Mouse (Mus musculus) inflammation-experienced regulatory T-cells, adult 6 months (primary cell): Measurements from ENCODE around the gene Prss22. TPM values are rescaled to one million over a fixed set of nuclear protein-coding genes. Genes with fewer than 3 reads are reported as not detected.

Experiments used
- polyA plus RNA-seq, 3 experiments: library from polyadenylated mRNA; unstranded; fragments of 100-300 nt; shearing (Covaris generic); gene quantifications; one replicate each; pipeline ENCODE4 v1.2.1; 2017

Prss22 gene
- polyA plus RNA-seq, 3 experiments from 2014 or later = not detected

Other genes starting within 250 kb of the Prss22 start
- 10 to 100 TPM; 13.2 to 15.6 (median 13.7) TPM for gene Flywch1, start 226.5 kb downstream of the Prss22 start, polyA plus RNA-seq
- 1 to 10 TPM; 1.3 to 3.1 (median 2.3) TPM for gene Flywch2, start 212.0 kb downstream of the Prss22 start, polyA plus RNA-seq
- 100 to 1,000 TPM; 271 to 328 (median 302) TPM for gene Srrm2, start 207.6 kb downstream of the Prss22 start, polyA plus RNA-seq
- gene Elob, start 169.0 kb downstream of the Prss22 start, polyA plus RNA-seq = 100 to 1,000 TPM; 674 to 762 (median 707) TPM
- gene Prss33, start 162.0 kb downstream of the Prss22 start, polyA plus RNA-seq = 1 to 10 TPM in 2 of 3 experiments, not detected in 1; 1.3 to 1.6 TPM
- 1 to 10 TPM in 1 of 3 experiments, under 1 TPM in 1, not detected in 1; 0.34 to 1.1 TPM for gene Prss32, start 154.2 kb downstream of the Prss22 start, polyA plus RNA-seq
- 10 to 100 TPM in 2 of 3 experiments, 1 to 10 TPM in 1; 3.9 to 19.1 (median 13.6) TPM for gene Prss41, start 153.9 kb downstream of the Prss22 start, polyA plus RNA-seq
- gene Prss21, start 130.0 kb downstream of the Prss22 start, polyA plus RNA-seq = not detected
- not detected for gene Dcpp1, start 117.2 kb downstream of the Prss22 start, polyA plus RNA-seq
- gene Dcpp2, start 117.2 kb downstream of the Prss22 start, polyA plus RNA-seq = not detected
- gene Dcpp3, start 80.6 kb downstream of the Prss22 start, polyA plus RNA-seq = not detected
- gene Sbp, start 56.4 kb downstream of the Prss22 start, polyA plus RNA-seq = not detected
- not detected for gene Sbpl, start 42.8 kb downstream of the Prss22 start, polyA plus RNA-seq
- gene Prss30, start 17.5 kb downstream of the Prss22 start, polyA plus RNA-seq = 1 to 10 TPM in 1 of 3 experiments, not detected in 2; 2.4 TPM
- gene Prss27, start 40.0 kb upstream of the Prss22 start, polyA plus RNA-seq = under 1 TPM in 1 of 3 experiments, not detected in 2; 0.36 TPM
- gene Kctd5, start 75.4 kb upstream of the Prss22 start, polyA plus RNA-seq = 1 to 10 TPM; 4.3 to 6.5 (median 6.3) TPM
- gene Pdpk1, start 152.8 kb upstream of the Prss22 start, polyA plus RNA-seq = 10 to 100 TPM; 34.1 to 47.4 (median 39.7) TPM
- 10 to 100 TPM; 21.6 to 30.0 (median 29.7) TPM for gene Amdhd2, start 165.7 kb upstream of the Prss22 start, polyA plus RNA-seq
- gene Atp6v0c, start 171.6 kb upstream of the Prss22 start, polyA plus RNA-seq = 100 to 1,000 TPM; 164 to 208 (median 177) TPM
- 1 to 10 TPM in 2 of 3 experiments, under 1 TPM in 1; 0.66 to 1.4 (median 1.0) TPM for gene Tbc1d24, start 207.5 kb upstream of the Prss22 start, polyA plus RNA-seq
- gene Ntn3, start 211.4 kb upstream of the Prss22 start, polyA plus RNA-seq = not detected
- 1 to 10 TPM; 7.2 to 9.5 (median 9.1) TPM for gene Tedc2, start 222.8 kb upstream of the Prss22 start, polyA plus RNA-seq